Mouse (Mus musculus) layer of hippocampus, postnatal 25 days (tissue): Measurements from ENCODE around the gene Smad3. TPM values are rescaled to one million over a fixed set of nuclear protein-coding genes. Genes with fewer than 3 reads are reported as not detected.

ENCODE experiments used
- DNase-seq, 2 experiments: peaks; one replicate each; pipeline ENCODE4 v3.0.0; 2022; ENCODE audit warnings: mixed read lengths in 2 of 2, low spot score in 1 of 2; ENCODE audit errors: extremely low spot score in 1 of 2
- total RNA-seq, 2 experiments: library from RNA; stranded (reverse); gene quantifications; 2 replicates each; pipeline ENCODE4 v1.2.3; 2021

The Smad3 gene
- total RNA-seq, 2 experiments from 2014 or later, result 38.0 to 44.6 TPM

DNA sequence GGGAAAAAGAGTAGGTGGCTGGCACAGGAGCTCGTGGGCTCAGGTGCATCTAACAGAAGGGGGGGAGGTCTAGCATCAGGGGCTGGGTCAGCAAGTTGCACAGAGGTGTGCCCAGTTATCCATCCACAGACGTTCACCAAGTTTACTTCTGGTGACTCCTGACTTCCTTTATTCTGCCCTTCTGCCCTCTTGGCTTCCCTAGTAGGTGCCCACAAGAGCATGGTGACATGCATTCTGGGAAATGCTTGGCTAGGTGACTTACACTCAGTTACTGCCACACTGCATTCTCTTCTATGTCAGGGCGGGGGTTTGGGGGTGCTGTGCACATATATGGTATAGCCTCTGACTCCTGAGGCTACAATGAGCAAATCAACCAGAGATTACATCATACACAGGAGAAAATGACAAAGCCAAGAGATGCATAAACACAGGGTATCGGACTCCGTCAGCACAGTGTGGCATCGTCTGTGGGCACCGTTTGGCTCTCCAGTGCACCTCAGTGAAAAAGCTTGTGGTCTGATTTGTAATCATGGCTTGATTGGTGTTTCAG is 54.5 kb downstream of the Smad3 start:
- DNase-seq, result no peak

DNA sequence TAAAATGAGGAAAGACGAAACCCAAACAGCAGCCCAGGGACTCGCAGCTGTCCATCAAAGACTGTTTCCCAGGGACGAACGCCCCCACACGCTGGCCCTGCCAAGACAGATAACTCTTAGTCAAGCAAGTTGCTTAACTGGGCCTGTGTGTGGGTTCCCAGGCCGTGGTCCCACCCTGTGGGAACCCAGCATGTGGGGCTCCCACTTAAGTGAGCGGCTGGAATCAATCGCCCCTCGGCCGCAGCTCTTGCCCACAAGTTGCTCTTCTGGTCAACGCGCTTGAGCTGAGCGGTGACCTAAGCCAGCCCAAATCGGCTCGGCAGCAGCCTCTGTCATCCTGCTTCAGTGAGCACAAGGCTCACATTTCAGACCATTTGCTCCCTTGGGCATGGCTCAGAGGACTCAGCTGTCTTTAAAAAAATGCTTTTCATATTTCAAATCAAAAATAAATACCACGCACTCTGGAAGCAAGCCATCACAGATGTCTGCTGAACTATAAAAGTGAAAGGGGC is 55.2 kb downstream of the Smad3 start:
- DNase-seq, result peak in 1 of 2 experiments; percentile 27

DNA sequence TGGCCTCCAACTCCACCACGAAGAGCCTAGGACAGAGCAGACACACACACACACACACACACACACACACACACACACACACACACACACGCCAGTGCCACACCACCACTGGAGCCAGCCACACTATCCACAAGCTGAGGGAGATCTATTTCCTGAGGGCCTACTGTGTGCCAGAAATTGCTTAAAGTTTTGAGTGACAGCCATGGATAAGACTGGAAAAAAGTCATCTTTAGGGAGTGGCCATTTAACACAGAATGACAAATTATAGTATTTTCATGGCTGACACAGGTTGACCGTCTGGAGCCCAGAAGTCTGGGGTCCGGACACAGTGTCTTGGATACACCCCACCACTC is 55.9 kb downstream of the Smad3 start:
- DNase-seq, result no peak

DNA sequence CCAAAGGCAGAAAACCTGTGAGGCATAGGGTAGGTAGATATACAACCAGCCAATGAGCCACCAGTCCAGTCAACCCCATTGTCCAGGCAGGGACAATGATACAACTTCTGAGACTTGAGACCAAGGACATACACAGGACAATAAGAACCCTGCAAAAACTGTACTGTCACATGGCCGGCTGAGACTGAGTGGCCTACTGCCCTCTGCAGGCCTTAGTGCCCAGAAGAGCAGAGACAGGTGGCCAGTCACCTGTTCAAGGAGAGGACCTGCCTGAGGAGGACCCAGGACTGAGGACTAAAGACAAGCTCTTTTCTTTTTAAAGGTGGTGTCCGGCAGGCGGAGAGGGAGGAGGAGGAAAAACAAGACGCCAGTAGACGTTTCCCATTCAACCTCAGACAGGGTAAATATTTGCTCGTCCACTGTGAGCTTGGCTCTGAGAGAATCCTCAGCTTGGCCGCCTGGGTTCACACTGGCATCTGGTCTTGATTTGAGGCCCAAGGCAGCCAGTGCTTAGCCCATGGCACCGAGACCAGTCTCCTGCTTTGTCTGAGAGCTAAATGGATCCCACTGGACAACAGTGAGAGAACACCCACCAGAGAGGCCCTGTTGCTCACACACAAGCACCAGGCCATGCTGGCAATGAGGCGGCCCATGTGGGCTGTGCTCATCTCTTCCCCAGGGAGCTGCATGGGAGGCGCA is 56.4 kb downstream of the Smad3 start:
- DNase-seq, result no peak

DNA sequence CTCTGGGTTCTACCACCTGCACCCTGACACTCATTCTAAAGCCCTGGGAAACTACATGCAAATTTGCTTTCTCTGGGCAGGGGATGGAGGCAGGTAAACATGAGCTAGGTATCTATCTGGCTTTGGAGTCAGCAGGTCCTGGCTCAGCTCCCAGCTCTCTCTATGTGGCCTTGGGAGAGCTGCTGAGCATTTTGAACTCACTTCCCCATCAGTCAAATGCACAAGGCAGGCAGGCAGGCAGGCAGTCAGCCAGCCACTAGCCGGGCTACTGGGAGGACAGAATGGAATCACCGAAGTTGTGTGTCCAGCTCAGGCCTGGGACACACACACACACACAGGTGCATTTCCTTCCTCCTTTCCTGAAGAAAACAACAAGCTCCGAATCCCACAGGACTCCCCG is 58.6 kb downstream of the Smad3 start:
- DNase-seq, result no peak

DNA sequence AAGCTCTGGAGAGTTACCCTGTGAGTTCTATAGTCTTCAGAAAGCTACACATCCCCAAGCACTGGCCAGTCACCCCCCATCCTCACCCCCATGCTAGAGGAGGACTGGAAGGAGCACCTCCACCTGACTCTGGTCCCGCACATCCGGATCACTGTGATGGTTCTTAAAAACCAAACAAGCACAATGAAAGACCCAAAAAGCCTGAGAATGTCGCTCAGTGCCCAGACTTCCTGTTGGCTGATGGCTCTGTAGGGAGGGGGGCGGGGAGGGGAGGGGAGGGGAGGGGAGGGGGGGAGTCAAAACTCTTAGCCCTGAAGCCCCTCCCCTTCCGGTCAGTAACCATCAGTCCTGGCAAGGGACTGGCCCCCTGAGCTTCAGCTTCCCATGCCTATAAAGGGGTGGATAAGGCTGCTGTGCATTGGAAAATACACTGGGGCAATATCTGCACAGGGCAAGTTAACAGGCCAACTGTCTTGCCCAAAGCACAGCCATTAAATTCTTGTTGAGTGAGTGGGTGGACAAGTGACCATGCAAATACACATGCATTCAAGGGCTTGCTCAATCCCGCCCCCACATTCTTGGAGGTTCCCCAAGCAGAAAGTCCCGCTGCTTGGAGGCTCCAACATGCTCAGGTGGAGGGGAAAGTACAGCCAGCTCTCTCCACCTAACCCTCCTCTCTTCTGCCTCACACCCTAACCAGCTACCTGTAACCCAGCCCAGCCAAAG is 59.3 kb downstream of the Smad3 start:
- no peak for DNase-seq

DNA sequence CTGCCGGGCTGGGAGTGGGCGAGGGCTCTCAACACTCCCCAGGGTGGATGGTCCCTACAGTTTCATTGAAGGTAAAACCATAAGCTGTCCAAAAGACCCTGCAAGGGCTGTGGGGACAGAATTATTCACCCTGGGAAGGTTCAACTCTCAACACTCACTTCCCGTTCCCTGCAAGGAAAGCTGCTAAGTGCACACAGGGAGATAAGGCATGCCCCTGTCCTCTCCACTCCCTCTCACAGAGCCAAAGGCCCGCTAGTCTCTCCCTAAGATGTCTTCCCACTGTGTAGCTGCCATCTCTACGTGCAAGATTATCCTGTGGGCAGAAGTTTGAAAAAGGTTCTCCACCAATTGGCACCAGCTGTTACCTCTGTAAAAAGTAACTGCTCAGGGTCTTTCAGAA is 60.2 kb downstream of the Smad3 start:
- DNase-seq, result no peak

DNA sequence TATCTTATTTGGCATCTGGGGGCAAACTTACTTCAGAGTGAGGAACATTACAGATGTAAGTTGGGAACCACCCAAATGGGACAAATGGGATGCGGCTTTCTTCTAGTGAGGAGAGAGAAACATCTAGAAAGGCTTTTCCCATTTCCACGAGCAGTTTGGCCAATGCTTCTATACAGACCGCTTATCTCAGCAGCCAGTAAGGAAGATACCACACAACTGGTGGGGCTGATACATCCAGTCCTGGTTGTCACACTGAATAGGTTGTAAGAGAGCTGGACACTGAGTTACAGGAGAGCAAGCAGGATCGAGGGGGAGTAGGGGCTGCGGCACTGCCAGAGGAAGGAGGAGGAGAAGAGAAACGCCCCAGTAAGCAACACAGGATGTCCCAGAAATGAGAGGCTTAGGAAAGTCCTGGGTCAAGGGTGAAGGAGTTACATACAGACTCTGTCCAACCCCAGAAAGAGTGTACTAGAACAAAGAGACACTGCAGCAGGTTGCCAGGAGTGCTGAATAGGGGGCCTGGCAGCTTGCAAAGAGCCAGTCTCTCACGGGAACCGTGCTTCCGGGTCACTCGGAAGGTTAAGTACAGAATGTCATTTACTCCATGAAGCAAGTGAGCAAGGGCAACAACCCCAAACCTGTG is 61.2 kb downstream of the Smad3 start:
- DNase-seq, result no peak

DNA sequence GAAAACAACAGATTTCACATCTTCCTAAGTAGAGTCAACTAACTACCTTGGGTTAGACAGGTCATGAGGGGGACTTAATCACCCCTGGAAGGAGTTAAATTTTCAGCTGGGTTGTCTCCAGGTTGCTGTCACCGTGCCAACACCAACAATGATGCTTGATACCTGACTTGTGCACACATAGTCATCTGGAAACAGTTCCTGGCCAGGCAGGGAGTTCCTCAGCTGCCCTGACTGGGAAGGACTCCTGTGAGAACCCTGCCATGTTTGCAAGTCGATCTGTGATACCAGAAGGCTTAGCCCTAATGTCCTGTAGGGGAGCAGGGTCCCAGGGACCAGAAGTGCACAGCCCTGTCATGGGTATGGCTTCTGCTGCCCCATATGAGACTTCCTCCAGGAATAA is 65.8 kb downstream of the Smad3 start:
- DNase-seq, result no peak

DNA sequence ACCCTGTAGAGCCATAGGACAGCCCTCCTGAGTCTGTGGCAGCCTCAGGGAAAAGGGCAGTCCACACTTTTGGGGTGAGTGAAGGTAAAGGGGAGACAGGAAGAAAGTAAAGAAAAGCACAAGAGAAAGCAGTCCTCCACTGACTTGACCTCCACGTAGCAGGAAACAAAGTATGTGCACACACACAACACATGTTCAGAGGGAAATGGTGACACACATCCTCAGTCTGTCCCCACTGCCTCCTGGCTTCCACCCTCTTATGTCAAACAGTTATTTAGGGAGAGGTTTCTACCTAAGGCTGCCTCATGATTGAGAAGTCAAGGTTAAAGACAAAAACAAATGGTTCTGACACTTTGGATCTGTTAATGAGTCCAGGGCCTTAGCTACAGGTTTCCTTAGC is 67.3 kb downstream of the Smad3 start:
- no peak for DNase-seq

DNA sequence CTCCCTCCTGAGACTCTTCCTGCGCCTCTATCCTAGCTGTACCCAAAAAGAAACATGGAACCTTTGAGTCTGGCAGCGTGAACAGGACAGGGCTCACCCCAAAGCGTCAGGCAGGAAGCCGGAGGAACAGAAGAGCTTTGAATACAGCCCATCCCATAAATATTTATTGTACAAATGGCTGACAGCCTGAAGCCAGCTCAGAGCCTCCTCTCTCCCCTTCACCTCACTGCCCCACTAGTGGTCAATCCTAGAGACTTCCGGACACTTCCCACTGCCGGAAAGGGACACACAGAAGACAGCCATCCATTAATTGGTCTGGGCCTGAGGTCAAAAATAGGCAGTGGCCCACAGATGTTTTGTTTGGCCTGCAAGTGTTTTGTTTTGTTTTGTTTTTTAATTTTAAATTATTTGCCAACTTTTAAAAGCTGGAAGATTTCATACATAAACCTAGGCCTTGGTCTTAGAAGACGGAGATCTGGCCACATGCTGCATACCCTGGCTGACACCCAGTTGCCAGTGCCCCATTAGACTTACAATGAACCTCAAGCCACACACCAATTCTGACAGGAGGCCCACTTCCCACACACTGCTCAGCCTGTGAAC is 70.3 kb downstream of the Smad3 start:
- no peak for DNase-seq

DNA sequence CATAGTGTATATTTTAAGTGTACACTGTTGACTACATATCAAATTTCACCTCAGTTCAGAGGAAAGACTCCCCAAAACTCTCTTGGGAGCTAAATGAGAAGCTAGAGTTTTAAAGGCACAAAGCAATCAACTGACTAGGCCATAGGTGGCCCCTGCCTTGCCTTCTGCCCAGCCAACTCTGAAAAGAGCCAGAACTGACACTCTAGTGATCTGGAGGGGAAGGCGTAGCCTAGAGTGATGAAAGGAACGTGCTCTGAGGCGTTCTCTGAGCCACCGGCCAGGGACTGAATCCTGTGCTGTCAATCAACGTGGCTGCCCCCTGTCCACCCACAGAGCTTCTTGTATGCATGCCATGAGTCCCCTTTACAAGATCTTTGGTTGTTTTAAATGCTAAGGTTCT is 72.4 kb downstream of the Smad3 start:
- DNase-seq, result no peak

DNA sequence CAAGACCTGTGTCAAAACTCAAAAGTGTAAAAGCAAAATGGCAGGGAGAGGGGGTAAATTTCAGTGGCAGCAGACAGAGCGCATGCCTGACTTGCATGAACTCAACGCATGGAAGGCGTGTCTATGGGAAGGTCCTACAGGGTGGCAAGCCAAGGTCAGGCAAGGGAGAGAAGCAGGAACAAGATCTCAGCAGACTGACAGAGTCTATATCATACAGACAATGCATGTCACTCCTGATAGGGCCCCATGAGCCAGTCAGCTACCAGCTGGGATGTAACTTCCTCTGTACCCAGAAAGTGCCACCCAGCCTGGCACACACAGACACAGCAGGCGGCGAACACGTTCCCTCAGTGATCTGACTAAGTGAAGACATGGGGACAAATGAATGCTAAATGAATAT is 73.5 kb downstream of the Smad3 start:
- no peak for DNase-seq

DNA sequence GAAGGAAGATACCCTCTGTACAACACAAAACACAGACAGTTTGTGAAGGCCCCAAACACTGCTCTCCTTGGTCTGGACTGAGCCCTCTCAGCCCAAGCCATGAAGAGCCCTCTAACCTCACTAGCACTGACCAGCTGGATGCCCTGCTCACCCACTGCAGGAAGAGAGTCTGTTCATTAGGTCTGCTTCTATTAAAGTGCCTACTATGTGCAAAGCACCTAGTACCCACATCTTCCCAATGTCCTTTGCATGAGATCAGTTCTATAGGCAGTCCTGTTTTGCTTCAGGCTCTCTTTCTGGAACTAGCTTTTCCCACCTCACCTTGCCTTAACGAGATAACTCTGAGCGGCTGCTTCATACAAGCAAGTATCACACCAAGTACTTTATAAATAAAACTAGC is 74.9 kb downstream of the Smad3 start:
- no peak for DNase-seq

DNA sequence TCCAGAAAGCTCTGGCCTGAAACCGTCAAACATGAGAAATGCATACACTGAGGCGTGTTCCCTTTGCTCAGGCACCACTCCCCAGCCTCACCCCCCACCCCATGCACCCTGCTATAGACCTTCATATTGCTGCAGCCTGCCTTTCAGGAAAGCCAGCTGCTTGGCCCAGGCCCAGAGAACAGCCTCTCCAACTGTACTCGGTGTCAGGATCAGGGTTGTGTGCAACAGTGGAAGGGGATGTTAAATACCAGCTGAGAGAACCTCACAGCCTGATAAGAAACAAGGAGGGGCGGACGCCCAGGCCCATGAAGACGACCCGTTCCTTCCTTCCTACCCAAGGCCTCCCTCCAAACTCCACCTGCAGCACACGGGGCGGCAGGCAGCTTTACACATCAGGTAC is 75.5 kb downstream of the Smad3 start:
- DNase-seq, result no peak

DNA sequence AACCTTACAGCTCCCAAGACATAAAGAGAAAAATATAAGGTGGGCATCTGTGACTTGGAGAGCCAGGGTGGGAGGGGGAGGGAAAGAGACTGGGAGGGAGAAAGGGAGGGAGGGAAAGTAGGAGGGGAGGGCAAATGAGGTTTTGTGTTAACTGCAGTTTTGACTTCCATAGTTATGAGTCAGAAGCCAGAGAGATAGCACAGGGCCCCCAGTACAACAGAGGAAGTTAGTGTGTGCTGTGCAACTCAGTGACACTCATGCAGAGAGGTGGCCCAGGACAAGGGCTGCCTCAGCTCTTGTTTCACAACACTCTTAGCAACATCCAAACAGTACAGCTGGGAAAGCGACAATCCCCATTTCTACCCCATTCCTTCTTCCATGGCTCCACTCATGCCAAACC is 79.7 kb downstream of the Smad3 start:
- DNase-seq, result no peak

DNA sequence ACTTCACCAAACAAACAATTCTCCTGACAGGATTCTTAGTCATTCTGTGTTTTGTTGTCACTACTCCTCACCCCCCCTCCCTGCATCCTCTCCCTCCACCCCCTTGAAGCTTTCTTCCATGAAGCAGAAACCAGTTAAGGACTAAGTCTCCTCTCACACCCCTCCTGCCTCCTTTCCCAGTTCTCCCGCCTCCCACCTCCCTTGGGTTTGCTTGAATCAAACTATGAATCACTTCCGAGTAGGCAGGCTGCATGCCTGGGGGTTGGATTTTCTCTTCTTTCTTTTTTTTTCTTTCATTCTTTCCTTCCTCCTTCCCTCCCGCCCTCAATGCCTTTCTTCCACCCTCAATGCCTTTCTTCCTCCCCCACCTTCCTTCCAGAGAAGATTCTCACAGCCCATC is 80.2 kb downstream of the Smad3 start:
- no peak for DNase-seq

DNA sequence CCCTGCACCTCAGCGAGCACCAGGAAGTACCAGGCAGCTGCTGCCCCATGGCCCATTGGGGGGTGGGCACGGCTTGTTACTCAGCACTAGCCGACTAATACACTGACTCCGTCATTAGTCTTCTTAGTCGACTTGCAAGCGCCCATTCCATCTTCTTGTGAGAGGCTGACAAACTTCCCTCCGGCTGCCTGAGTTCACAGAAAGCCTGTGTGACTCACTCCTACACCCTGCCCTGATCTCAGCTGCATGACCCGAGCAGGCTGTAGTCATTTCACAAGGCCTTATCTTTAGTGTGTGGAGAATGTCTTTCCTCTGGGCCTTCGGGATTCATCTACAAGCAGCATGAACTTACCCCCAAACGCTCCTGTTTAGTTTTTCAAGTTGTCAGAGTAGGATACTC is 83.2 kb downstream of the Smad3 start:
- DNase-seq, result no peak

DNA sequence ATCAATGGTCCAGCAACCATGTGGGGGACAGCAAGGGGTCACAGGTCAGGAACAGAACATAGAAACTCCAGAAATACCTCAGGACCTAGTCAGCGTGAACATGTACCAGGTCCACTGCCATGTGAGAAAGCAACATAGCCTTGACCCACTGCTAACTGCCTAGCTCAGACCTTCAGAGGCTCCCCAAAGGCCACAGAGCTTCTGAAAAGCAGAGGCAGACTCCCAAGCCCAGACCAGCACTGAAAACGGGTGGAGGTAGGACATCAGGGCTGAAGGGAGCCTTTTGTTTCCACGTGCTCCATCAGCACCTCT is 84.3 kb downstream of the Smad3 start:
- no peak for DNase-seq

DNA sequence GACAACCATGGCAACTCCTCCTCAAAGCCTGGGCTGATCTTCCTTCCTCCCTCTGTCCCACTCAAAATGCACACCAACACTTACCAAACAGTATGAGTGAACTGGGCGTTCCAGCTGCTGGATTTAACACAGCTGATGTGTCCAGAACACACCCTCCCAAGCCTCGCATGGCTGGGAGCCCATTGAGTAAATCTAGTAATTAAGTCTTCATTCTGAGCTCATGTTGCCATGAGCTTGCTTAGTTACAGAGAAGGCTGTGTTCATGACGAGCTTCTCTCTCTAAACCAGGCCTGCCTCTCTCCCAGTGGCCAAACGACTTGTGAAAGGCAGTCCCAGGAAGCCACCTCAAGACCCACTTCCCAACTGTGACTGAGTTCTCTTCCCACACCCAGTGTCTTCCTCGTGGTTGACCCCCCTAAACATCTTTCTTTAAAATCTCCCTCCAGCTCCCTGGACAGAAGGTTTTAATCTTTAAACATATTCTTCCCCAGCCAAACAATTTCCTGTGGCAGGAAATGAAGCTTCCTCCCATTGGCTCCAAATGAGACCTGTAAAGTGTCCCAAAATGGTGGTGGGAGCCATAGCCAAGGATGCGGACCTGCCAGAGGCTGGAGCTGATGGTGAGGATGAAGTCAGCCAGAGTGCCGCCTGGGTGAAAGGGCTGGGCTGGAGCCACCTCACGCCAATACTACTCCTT is 84.8 kb downstream of the Smad3 start:
- DNase-seq, result no peak

DNA sequence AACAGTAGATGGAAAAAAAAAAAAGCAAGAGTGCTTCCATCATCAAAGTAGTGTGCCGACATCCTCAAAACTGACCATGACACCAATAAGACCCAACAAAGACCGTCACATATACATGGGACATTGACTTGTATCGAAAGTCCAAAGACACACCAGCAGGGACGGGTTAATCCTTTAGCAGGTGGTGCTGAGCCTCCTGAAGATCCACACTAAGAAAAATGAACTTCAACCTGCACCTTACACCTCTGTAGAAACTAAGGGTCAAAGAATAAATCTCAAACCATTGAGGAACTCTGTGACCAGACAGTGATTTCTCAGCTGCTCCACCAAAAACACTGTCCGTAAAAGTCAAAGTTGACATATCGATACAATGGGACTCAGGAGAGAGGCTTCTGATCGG is 88.0 kb downstream of the Smad3 start:
- no peak for DNase-seq
